Mouse (Mus musculus) neural tube, embryonic 14.5 days (tissue): ENCODE results near the gene Gzme. TPM values are rescaled to one million over a fixed set of nuclear protein-coding genes. Genes with fewer than 3 reads are reported as not detected.

Source experiments
- ATAC-seq: fragments of 200-750 bp; cut with Nextera tagmentation; 2 replicates; pipeline ENCODE4 v1.8.0; 2017; ENCODE audit warnings: low read depth, mild to moderate bottlenecking, moderate TSS enrichment, moderate library complexity
- H3K27ac ChIP-seq: fragments of 300-500 bp; sonication (generic); 2 replicates; pipeline ENCODE4 v1.5.1; 2014; ENCODE audit warnings: low read depth, mild to moderate bottlenecking, control low read depth, low read length, moderate library complexity, mixed read lengths
- H3K27me3 ChIP-seq: fragments of 300-500 bp; sonication (generic); 2 replicates; pipeline ENCODE4 v1.6.1; 2014; ENCODE audit warnings: low read length; ENCODE audit not compliant: control insufficient read depth, insufficient read depth
- H3K36me3 ChIP-seq: fragments of 300-500 bp; sonication (generic); 2 replicates; pipeline ENCODE4 v1.6.1; 2014; ENCODE audit warnings: low read length, mixed read lengths; ENCODE audit not compliant: control insufficient read depth, insufficient read depth
- H3K4me1 ChIP-seq: fragments of 300-500 bp; sonication (generic); 2 replicates; pipeline ENCODE4 v1.6.1; 2014; ENCODE audit warnings: low read length; ENCODE audit not compliant: control insufficient read depth, insufficient read depth
- H3K4me2 ChIP-seq: fragments of 300-500 bp; sonication (generic); 2 replicates; pipeline ENCODE4 v1.6.1; 2014; ENCODE audit warnings: mild to moderate bottlenecking, low read depth, low read length, control low read depth
- H3K4me3 ChIP-seq: fragments of 300-500 bp; sonication (generic); 2 replicates; pipeline ENCODE4 v1.5.1; 2014; ENCODE audit warnings: low read depth, low read length, control low read depth, mixed read lengths
- H3K9ac ChIP-seq: fragments of 300-500 bp; sonication (generic); replicated peaks from 2 replicates; pipeline ENCODE4 v1.6.1; 2014; ENCODE audit warnings: low read depth, mild to moderate bottlenecking, control low read depth, low read length, mixed read lengths
- H3K9me3 ChIP-seq: fragments of 300-500 bp; sonication (generic); 2 replicates; pipeline ENCODE4 v1.6.1; 2016; ENCODE audit warnings: low read length; ENCODE audit not compliant: control insufficient read depth
- WGBS: fragments of 180-500 bp; shearing (Covaris S2); extraction: QIAGEN DNeasy Blood & Tissue Kit; methylation state at CpG from one replicate; pipeline ENCODE4 v1.1.7; 2014; 5-methylcytosine and 5-hydroxymethylcytosine counted together
- microRNA-seq: library from miRNA; unstranded; fragments of <30 nt; microRNA quantifications from one replicate; pipeline ENCODE4, GENCODE M21; 2016
- polyA plus RNA-seq: library from polyadenylated mRNA; unstranded; fragments of >200 nt; fragmentation: Nextera tagmentation; extraction: Ambion mirVana; gene quantifications from 2 replicates; pipeline ENCODE4 v1.2.1, GENCODE M21; 2014

Gene Gzme
- polyA plus RNA-seq, 1 experiment from 2014 or later, result not detected

DNA sequence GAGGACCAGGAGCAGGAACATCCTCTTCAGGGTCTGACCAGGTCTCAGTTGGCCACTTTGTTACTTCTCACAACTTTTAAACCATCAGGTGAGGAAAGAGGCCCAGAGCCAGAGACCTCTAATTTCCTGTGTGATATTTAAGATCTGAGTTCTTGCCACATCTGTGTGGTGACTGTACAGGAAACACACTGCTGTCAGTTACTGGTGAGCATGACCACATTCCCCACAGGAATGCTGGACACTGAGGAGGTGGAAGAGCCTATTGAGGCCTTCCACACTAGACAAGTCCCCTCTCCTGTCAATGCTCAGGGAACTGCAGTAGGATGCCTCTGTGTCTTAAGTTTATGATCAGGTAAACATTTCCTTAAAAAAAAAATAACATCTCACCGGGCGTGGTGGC, 35.3 kb downstream of the Gzme start, which contains the start of gene Mcpt8:
Mcpt8 (minus strand) TSS at position 107 of the 400 bp plus-strand sequence.
- H3K4me2 ChIP-seq, result no peak within 1 kb of the TSS
- H3K36me3 ChIP-seq, result no peaks in the 10 kb centered on the region
- no peaks in the 10 kb centered on the region for H3K9me3 ChIP-seq
- ATAC-seq, result no peak
- H3K4me3 ChIP-seq, result no peak within 1 kb of the TSS
- H3K27ac ChIP-seq, result no peak within 1 kb of the TSS
- 100% methylated on average over 2 of the region's 2 CpGs for WGBS
- no peak within 1 kb of the TSS for H3K9ac ChIP-seq
- H3K4me1 ChIP-seq, result no peaks in the 10 kb centered on the region
- no peaks in the 10 kb centered on the region for H3K27me3 ChIP-seq

DNA sequence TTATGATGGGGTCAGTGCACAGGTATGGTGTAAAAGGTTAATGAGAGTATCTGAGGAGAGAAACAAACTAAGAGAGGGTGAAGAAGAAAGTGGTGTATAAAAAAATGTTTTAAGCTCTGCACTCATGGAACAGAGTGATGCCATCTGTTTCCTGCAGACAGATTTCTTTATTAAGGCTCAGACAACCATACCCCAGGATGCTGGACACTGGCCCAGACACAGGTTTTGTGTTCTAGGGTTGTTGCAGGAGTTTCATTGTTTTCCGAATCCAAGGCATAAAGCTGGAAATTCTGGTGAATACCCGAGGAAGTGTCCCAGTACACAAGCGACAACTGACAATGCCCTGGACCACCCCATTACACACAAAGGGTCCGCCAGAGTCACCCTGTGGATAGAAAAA, 38.4 kb downstream of the Gzme start:
- no peaks in the 10 kb centered on the region for H3K4me1 ChIP-seq
- no peaks in the 10 kb centered on the region for H3K9me3 ChIP-seq
- no peak overlapping the region for H3K4me3 ChIP-seq
- no peaks in the 10 kb centered on the region for H3K27me3 ChIP-seq
- H3K27ac ChIP-seq, result no peak overlapping the region
- H3K4me2 ChIP-seq, result no peak overlapping the region
- 74% methylated on average over 4 of the region's 4 CpGs for WGBS
- no peak for ATAC-seq
- H3K36me3 ChIP-seq, result no peaks in the 10 kb centered on the region
- no peak overlapping the region for H3K9ac ChIP-seq

Small RNA genes lying within 50 kb of the gene (microRNA-seq; reads per million reads assigned to microRNA genes)
- gene Mir6949, result not detected

Other genes starting within 250 kb of the Gzme start
- gene Cbln3, start 236.2 kb downstream of the Gzme start, polyA plus RNA-seq, result 0.24 and 0.91 TPM in 2 replicates
- gene Khnyn, start 235.7 kb downstream of the Gzme start, polyA plus RNA-seq, result 5.9 and 7.3 TPM in 2 replicates
- gene Sdr39u1, start 220.3 kb downstream of the Gzme start, polyA plus RNA-seq, result 138 and 163 TPM in 2 replicates
- gene Cma1, start 175.9 kb downstream of the Gzme start, polyA plus RNA-seq, result not detected in 2 replicates
- not detected in 2 replicates for gene Cma2, start 169.6 kb downstream of the Gzme start, polyA plus RNA-seq
- gene Mcpt1, start 102.7 kb downstream of the Gzme start, polyA plus RNA-seq, result not detected in 2 replicates
- not detected in 2 replicates for gene Mcpt9, start 90.1 kb downstream of the Gzme start, polyA plus RNA-seq
- gene Mcpt2, start 78.6 kb downstream of the Gzme start, polyA plus RNA-seq, result not detected in 2 replicates
- gene Mcpt4, start 58.3 kb downstream of the Gzme start, polyA plus RNA-seq, result not detected in 2 replicates
- gene Mcpt8, start 35.4 kb downstream of the Gzme start, polyA plus RNA-seq, result not detected in 2 replicates
- gene Ctsg, start 18.1 kb downstream of the Gzme start, polyA plus RNA-seq, result 0.45 TPM in 1 of 2 replicates, not detected in the other
- gene Gzmd, start 12.0 kb upstream of the Gzme start, polyA plus RNA-seq, result not detected in 2 replicates
- gene Gzmg, start 39.0 kb upstream of the Gzme start, polyA plus RNA-seq, result not detected in 2 replicates
- not detected in 2 replicates for gene Gzmn, start 54.0 kb upstream of the Gzme start, polyA plus RNA-seq
- not detected in 2 replicates for gene Gzmf, start 90.8 kb upstream of the Gzme start, polyA plus RNA-seq
- gene Gzmc, start 114.0 kb upstream of the Gzme start, polyA plus RNA-seq, result not detected in 2 replicates
- not detected in 2 replicates for gene Gzmb, start 141.6 kb upstream of the Gzme start, polyA plus RNA-seq
- gene Atp12a, start 244.4 kb upstream of the Gzme start, polyA plus RNA-seq, result 0.13 and 0.22 TPM in 2 replicates